Mouse (Mus musculus) heart, adult 2 months (tissue): ENCODE results near the gene Ttc21b. TPM values are rescaled to one million over a fixed set of nuclear protein-coding genes. Genes with fewer than 3 reads are reported as not detected.

Source experiments
- DNase-seq, 2 experiments: peaks; one replicate each; pipeline ENCODE4 v3.0.0; 2021
- H3K27ac ChIP-seq: fragments of 200-600 bp; 2 replicates; pipeline ENCODE4 v1.8.1; 2022
- H3K27me3 ChIP-seq: fragments of 200-500 bp; 2 replicates; pipeline ENCODE4 v1.6.1; 2012; ENCODE audit warnings: mild to moderate bottlenecking, low read length, inconsistent platforms, mixed read lengths; ENCODE audit not compliant: control insufficient read depth, insufficient read depth
- H3K36me3 ChIP-seq: fragments of 200-500 bp; 2 replicates; pipeline ENCODE4 v1.6.1; 2012; ENCODE audit warnings: low read length, inconsistent platforms; ENCODE audit not compliant: control insufficient read depth, insufficient read depth
- H3K4me1 ChIP-seq: fragments of 200-500 bp; 2 replicates; pipeline ENCODE4 v1.6.1; 2011; ENCODE audit warnings: low read length; ENCODE audit not compliant: control insufficient read depth, insufficient read depth
- H3K4me3 ChIP-seq: fragments of 200-600 bp; 2 replicates; pipeline ENCODE4 v1.8.1; 2022
- H3K79me2 ChIP-seq: fragments of 200-500 bp; replicated peaks from 2 replicates; pipeline ENCODE4 v1.6.1; 2012; ENCODE audit warnings: mild to moderate bottlenecking, inconsistent platforms, low read length, moderate library complexity, mixed read lengths; ENCODE audit not compliant: control insufficient read depth, insufficient read depth
- H3K9ac ChIP-seq: fragments of 200-500 bp; 2 replicates; pipeline ENCODE4 v1.6.1; 2012; ENCODE audit warnings: low read depth, mild to moderate bottlenecking, control low read depth, inconsistent platforms, low read length, mixed read lengths
- CTCF ChIP-seq: fragments of 200-600 bp; IDR thresholded peaks from 2 replicates; pipeline ENCODE4 v1.8.1; 2022; ENCODE audit warnings: antibody characterized with exemption, mild to moderate bottlenecking, moderate library complexity
- EP300 ChIP-seq: fragments of 200-500 bp; IDR thresholded peaks from 2 replicates; pipeline ENCODE4 v1.6.1; 2011; ENCODE audit warnings: low read depth, low read length, control low read depth; ENCODE audit not compliant: insufficient read depth
- POLR2A ChIP-seq: fragments of 200-500 bp; IDR thresholded peaks from 2 replicates; pipeline ENCODE4 v1.6.1; 2011; ENCODE audit warnings: mild to moderate bottlenecking, low read depth, low read length, control low read depth; ENCODE audit not compliant: insufficient read depth
- WGBS: fragments of 180-500 bp; shearing (Covaris S2); methylation state at CpG from one replicate; pipeline ENCODE4 v1.1.7; 2018; 5-methylcytosine and 5-hydroxymethylcytosine counted together
- intact Hi-C: fragments of 180-260 bp; cut with DNase I; formaldehyde crosslinking; loops from one replicate; pipeline ENCODE4 v1.15.1; 2025
- long read RNA-seq: library from polyadenylated mRNA; stranded (forward); transcript quantifications from one replicate; pipeline ENCODE4 v2.0.0, GENCODE M21; 2021
- polyA plus RNA-seq: library from polyadenylated mRNA; depleted of rRNA; stranded (reverse); fragments of >200 nt; gene quantifications from 2 replicates; pipeline ENCODE4 v1.2.3, GENCODE M21; 2012; rRNA removed
- total RNA-seq, 2 experiments: library from RNA; stranded (reverse); gene quantifications; 2 replicates each; pipeline ENCODE4 v1.2.3; 2021

The Ttc21b gene
- total RNA-seq (1 to 10 TPM; 4.0 TPM), polyA plus RNA-seq (3.0 and 4.1 TPM in 2 replicates)
- long read RNA-seq, full-length matches to known transcripts: 2 of 2 reads
- long read RNA-seq, partial matches to known transcripts: 0 of 2 reads
- long read RNA-seq, other reads (novel, unspliced or antisense): 0 of 2 reads

DNA sequence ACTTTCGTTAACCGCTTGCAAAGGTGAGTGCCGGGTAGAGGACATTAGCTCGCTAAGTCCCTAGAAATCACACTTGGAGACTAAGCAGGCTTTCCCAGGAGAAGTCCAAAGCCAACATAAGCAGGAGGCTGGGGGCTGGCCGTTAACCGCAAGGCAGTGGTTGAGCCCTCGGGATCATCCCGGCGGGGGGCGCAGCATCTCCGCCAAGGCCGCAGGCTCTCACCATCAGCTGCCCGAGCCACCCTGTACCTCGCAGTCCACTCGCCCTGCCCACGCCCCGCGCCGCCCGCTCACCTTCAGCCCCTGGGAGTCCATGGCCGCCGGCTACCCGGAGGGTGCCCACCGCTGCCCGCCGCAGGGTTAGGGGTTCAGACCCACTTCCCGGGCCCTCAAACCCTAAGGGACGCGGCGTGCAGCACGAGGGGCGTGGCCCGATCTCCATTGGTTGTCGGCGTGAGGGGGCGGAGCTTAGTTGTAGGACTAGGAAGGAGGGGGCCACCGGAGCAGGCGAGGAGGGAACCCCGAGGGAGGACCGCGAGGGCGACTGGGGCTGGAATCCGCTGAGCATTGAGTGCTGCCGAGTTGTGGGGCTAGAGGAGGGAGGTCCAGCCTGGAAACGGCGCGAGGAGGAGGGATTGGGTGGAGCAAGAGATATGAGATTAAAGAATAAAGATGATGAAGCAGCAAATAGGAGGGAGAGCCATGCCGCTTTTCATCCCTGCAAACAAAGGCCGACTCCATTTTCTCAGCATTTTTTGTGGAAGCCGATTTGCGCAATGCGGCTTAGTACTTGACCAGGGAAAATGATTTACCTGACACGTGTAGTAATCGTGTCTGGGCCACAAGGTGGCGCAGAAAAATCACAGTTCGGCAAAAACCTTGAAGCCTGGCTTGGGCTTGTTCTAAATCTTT lies at the start of gene Ttc21b:
Ttc21b (minus strand) TSS at position 398 of the 912 bp plus-strand sequence.
- Histone ChIP-seq H3K36me3 (peaks cover 2% of the 10 kb centered on the region; the same call in 1 of the 2 replicates), H3K4me1 (peaks cover 1% of the 10 kb centered on the region; the same call in 1 of the 2 replicates), H3K4me3 (peak within 1 kb of the TSS; percentile 77), H3K9ac (peak within 1 kb of the TSS; percentile 83), H3K27ac (peak within 1 kb of the TSS; percentile 62), H3K79me2 (no peaks in the 10 kb centered on the region), H3K27me3 (no peaks in the 10 kb centered on the region)
- intact Hi-C loops: loop anchor here (1.0 to 5.0 kb wide), 2 partner anchors 154 to 541 kb away; no protein-coding TSS in a partner anchor
- DNase-seq: peak; percentile 94 to 95
- under 1% methylated on average over 56 of the region's 56 CpGs for WGBS
- TF ChIP-seq EP300 (peak; percentile 41; the same call in 1 of the 2 replicates), POLR2A (0 out of 2 replicates have a peak, but pooled peaks have one; percentile 7), CTCF (peak; percentile 89)

DNA sequence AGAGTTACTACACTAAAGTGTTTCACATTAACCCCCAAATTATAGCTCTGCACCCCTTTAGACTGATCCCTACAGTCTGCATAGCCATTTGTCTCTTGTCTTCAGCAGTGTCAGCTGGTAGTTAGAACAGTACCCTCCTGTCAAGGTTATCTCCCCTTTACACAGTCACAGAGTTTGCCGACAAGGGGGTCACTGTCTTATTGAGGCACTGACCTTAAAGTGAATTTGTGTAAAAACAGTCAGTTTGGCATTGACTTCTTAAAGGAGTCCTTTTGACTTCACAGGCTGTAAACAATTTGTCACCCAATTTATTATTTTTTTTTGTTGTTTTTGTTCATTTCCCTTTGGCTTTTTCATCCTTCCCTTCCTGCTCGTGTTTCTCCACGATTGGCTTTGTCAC lies 16.1 kb upstream of the Ttc21b start:
- Histone ChIP-seq H3K27me3 (no peaks in the 10 kb centered on the region), H3K79me2 (no peaks in the 10 kb centered on the region), H3K27ac (no peak overlapping the region), H3K4me3 (no peak overlapping the region), H3K36me3 (no peaks in the 10 kb centered on the region), H3K9ac (no peak overlapping the region), H3K4me1 (no peaks in the 10 kb centered on the region)
- DNase-seq: no peak
- intact Hi-C loops: no loop called here
- TF ChIP-seq EP300 (no peak), POLR2A (no peak), CTCF (no peak)
- 61% methylated on average over 3 of the region's 3 CpGs for WGBS

DNA sequence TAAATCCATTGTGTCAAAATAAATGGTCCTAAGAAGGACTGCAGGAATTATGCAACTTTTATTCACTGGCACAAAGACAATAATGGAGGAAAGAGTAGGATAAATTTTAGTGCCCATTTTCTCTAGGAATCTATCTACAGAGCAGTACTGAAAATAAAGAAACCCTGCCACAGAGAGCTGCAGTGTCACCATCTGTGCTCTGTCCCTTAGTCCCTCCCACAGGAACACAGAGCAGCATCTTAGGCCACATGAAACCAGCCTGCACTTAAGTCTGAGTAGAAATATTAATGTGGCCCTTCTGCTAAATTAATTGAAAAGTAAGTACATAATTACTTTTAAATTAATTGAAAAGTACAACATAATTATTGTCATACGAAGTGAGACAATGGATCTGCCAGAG lies 12.4 kb downstream of the Ttc21b start:
- no peaks in the 10 kb centered on the region for H3K27me3 ChIP-seq
- no peak overlapping the region for H3K4me3 ChIP-seq
- H3K9ac ChIP-seq: no peak overlapping the region
- H3K27ac ChIP-seq: no peak overlapping the region
- TF ChIP-seq CTCF (no peak), POLR2A (no peak), EP300 (no peak)
- H3K79me2 ChIP-seq: no peaks in the 10 kb centered on the region
- intact Hi-C loops: no loop called here
- no peaks in the 10 kb centered on the region; the same call in 1 of the 2 replicates for H3K36me3 ChIP-seq
- H3K4me1 ChIP-seq: no peaks in the 10 kb centered on the region
- WGBS: 77% methylated on average over 1 of the region's 1 CpGs
- no peak for DNase-seq

DNA sequence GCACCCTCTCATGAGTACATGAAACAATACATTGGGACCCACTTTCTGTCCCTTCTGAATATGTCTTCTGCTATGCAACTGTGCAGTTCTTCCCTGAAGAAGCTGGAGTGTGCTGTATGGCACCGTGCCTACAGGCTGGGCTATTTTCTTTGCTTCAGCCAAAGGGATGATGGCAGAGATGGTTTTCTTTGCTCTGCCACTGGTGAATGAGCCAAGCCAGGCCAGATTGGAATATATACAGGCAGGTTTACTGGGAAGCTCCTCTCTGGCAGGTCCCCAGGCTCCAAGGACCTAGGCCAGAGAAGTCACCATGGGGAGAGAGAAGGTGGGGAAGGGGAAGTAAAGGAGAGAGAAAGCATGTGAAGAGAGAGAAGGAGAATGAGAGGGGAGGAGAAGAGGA lies 16.1 kb downstream of the Ttc21b start:
- intact Hi-C loops: no loop called here
- Histone ChIP-seq H3K36me3 (peaks cover 2% of the 10 kb centered on the region; the same call in 1 of the 2 replicates), H3K27ac (no peak overlapping the region), H3K27me3 (no peaks in the 10 kb centered on the region), H3K4me3 (no peak overlapping the region), H3K79me2 (no peaks in the 10 kb centered on the region), H3K9ac (no peak overlapping the region), H3K4me1 (no peaks in the 10 kb centered on the region)
- TF ChIP-seq POLR2A (no peak), CTCF (no peak), EP300 (no peak)
- DNase-seq: no peak
- 81% methylated on average over 1 of the region's 1 CpGs for WGBS

DNA sequence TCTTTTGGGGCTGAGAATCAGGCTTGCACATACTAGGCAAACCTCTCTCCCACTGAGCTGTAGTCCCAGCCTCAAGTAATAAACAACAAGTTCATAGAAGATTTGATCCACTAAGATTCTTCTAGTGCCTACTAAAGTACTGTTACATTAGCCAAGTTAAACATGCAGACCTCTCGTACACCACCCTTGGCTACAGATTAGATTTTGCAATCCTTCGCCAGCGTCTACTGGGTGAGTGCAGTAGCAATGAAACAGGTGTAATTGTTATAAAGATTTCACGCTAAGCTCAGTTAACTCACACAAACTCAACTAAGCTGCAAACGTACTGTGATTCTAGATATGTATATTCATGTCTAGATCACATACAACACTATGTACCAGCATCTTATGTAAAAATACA lies 17.5 kb downstream of the Ttc21b start:
- no peak overlapping the region for H3K27ac ChIP-seq
- peaks cover 2% of the 10 kb centered on the region; the same call in 1 of the 2 replicates for H3K36me3 ChIP-seq
- no peak overlapping the region for H3K9ac ChIP-seq
- H3K79me2 ChIP-seq: no peaks in the 10 kb centered on the region
- intact Hi-C loops: no loop called here
- TF ChIP-seq CTCF: no peak
- TF ChIP-seq EP300: no peak
- no peak for TF ChIP-seq POLR2A
- WGBS: 92% methylated on average over 5 of the region's 5 CpGs
- no peak for DNase-seq
- H3K4me3 ChIP-seq: no peak overlapping the region
- no peaks in the 10 kb centered on the region for H3K4me1 ChIP-seq
- no peaks in the 10 kb centered on the region for H3K27me3 ChIP-seq
